Mouse (Mus musculus): Measurements from ENCODE around the gene Rab30. TPM values are rescaled to one million over a fixed set of nuclear protein-coding genes. Genes with fewer than 3 reads are reported as not detected.
A peak's percentile ranks its signal among the peaks of the same experiment; 100 is the strongest.

The Rab30 gene
- 8.3 and 8.9 TPM in 2 replicates for polyA plus RNA-seq (2014; fragmentation: Nextera tagmentation; extraction: Ambion mirVana)

DNA sequence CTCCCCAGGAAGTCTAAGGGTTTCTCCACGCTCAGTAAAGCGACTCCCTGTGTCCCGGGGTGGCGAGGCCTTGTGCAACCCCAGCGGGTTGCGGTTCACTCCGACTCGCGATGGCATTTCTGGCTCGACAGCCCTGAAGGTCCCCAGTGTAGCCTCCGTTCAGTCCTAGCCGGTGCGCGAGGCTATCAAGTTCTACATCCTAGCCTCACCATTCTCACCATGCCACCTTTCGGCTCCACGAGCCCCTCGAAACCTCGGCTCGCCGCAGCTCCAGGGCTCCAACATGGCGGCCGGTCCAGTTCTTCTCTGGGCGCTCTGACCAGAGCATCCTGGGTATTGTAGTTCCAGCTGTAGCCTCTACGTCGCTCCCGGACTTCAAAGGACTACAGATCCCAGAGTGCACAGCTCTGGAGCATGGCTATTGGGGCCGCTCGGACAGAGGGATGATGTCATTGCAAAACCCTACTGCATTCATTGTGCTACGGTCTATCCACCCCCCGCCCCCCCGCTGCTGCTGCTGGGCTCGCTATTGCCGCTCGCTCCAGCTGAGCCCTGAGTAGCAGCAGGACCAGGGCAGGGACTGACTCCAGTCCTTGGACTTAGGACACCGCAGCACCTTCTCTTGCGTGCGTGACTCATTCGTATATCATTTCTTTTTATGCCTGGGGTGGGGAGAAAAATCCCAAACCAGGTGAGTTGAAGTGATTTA, at the start of gene Rab30:
Gene Rab30, plus strand, starts transcription at position 452 of the 709 bp plus-strand sequence.
- Histone ChIP-seq H3K9me3 (replicated peaks; ENCODE audit: control insufficient read depth, low read length) (no peaks in the 10 kb centered on the region), H3K4me3 (ENCODE audit: low read depth, low read length) (peak within 1 kb of the TSS; percentile 77), H3K4me2 (peak within 1 kb of the TSS; percentile 75), H3K27ac (ENCODE audit: low read depth, low read length) (peak within 1 kb of the TSS; percentile 96), H3K27me3 (ENCODE audit: control insufficient read depth, insufficient read depth, low read length) (no peaks in the 10 kb centered on the region; the same call in 1 of the 2 replicates), H3K4me1 (ENCODE audit: control insufficient read depth, insufficient read depth, low read length) (peaks cover 9% of the 10 kb centered on the region), H3K36me3 (ENCODE audit: control insufficient read depth, insufficient read depth, low read length) (no peaks in the 10 kb centered on the region), H3K9ac (ENCODE audit: low read depth, low read length) (peak within 1 kb of the TSS; percentile 98)
- WGBS (ENCODE audit: insufficient replicate concordance) = under 1% methylated on average over 38 of the region's 38 CpGs
- ATAC-seq (replicated peaks; ENCODE audit: insufficient number of reproducible peaks, low FRiP score, low TSS enrichment) = peak; percentile 100

DNA sequence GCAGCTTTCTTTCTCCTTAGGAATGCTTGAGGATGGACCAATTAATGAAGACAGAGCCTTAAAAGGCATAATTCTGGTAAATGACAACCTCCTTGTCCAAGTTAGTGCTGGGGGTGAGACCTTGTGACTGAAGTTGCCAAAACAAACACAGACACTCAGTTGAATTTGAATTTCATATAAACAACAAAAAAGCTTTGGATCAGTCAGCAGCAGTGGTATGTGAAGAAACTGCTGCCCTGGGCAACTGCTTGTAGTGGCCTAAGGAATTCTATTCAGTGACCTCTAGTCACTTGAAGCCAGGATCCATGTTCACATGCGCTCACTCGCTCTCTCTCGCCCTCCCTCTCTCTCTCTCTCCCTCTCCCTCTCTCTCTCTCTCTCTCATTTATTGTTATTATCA, 45.0 kb upstream of the Rab30 start:
- Histone ChIP-seq H3K9me3 (replicated peaks; ENCODE audit: control insufficient read depth, low read length) (no peaks in the 10 kb centered on the region), H3K9ac (ENCODE audit: low read depth, low read length) (no peak overlapping the region), H3K4me1 (ENCODE audit: control insufficient read depth, insufficient read depth, low read length) (no peaks in the 10 kb centered on the region), H3K4me2 (no peak overlapping the region), H3K36me3 (ENCODE audit: control insufficient read depth, insufficient read depth, low read length) (no peaks in the 10 kb centered on the region), H3K27ac (ENCODE audit: low read depth, low read length) (no peak overlapping the region), H3K4me3 (ENCODE audit: low read depth, low read length) (no peak overlapping the region), H3K27me3 (ENCODE audit: control insufficient read depth, insufficient read depth, low read length) (no peaks in the 10 kb centered on the region)
- no peak for ATAC-seq (replicated peaks; ENCODE audit: insufficient number of reproducible peaks, low FRiP score, low TSS enrichment)
- 92% methylated on average over 3 of the region's 3 CpGs for WGBS (ENCODE audit: insufficient replicate concordance)

DNA sequence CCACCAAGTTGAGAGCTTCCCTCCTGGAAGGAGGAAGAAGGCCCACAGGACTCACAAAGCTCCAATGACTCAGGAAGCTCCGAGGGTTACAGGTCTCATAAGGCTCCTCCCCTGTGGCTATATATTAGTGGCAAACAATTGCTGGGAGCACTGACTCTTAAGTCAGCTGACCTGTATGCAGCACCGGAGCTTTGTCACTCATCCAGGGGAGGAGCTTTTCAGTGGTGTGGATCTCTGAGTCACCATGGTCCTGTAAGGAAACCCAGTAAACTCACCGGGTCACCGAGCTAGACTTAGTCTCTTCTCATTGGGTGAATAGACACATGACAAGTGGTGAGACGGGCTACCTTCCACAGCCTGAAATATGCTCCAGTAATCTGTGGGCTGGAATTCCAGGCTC, 42.6 kb upstream of the Rab30 start:
- WGBS (ENCODE audit: insufficient replicate concordance) = 61% methylated on average over 5 of the region's 5 CpGs
- no peak; the same call in 1 of the 2 replicates for ATAC-seq (replicated peaks; ENCODE audit: insufficient number of reproducible peaks, low FRiP score, low TSS enrichment)
- no peaks in the 10 kb centered on the region for H3K27me3 ChIP-seq (ENCODE audit: control insufficient read depth, insufficient read depth, low read length)
- H3K4me2 ChIP-seq = no peak overlapping the region
- no peaks in the 10 kb centered on the region for H3K36me3 ChIP-seq (ENCODE audit: control insufficient read depth, insufficient read depth, low read length)
- no peak overlapping the region for H3K4me3 ChIP-seq (ENCODE audit: low read depth, low read length)
- no peaks in the 10 kb centered on the region for H3K4me1 ChIP-seq (ENCODE audit: control insufficient read depth, insufficient read depth, low read length)
- no peak overlapping the region for H3K9ac ChIP-seq (ENCODE audit: low read depth, low read length)
- H3K9me3 ChIP-seq (replicated peaks; ENCODE audit: control insufficient read depth, low read length) = no peaks in the 10 kb centered on the region
- no peak overlapping the region for H3K27ac ChIP-seq (ENCODE audit: low read depth, low read length)

DNA sequence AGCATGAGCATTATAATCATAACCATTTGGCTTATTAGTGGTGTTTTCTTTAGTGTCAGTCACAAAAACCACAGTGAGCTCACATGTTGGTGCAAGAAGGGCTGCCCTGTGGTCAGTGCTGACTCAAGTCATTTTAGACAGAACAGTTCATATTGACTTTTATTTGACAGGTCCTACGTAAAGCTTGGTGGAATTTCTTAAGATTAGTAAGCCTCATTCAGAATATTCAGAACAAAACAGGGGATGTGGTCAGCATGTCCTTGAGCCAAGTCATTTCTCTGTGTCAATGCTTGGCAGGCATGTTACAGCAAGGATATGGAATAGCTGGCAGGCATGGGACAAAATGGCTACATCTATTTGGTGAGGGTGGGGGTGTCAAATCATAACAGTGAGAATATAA, 37.7 kb upstream of the Rab30 start:
- Histone ChIP-seq H3K27ac (ENCODE audit: low read depth, low read length) (no peak overlapping the region), H3K9me3 (replicated peaks; ENCODE audit: control insufficient read depth, low read length) (no peaks in the 10 kb centered on the region), H3K36me3 (ENCODE audit: control insufficient read depth, insufficient read depth, low read length) (no peaks in the 10 kb centered on the region), H3K4me3 (ENCODE audit: low read depth, low read length) (no peak overlapping the region), H3K4me2 (no peak overlapping the region), H3K4me1 (ENCODE audit: control insufficient read depth, insufficient read depth, low read length) (no peaks in the 10 kb centered on the region), H3K27me3 (ENCODE audit: control insufficient read depth, insufficient read depth, low read length) (no peaks in the 10 kb centered on the region), H3K9ac (ENCODE audit: low read depth, low read length) (no peak overlapping the region)
- no peak for ATAC-seq (replicated peaks; ENCODE audit: insufficient number of reproducible peaks, low FRiP score, low TSS enrichment)
- WGBS (ENCODE audit: insufficient replicate concordance) = 73% methylated on average over 1 of the region's 1 CpGs

DNA sequence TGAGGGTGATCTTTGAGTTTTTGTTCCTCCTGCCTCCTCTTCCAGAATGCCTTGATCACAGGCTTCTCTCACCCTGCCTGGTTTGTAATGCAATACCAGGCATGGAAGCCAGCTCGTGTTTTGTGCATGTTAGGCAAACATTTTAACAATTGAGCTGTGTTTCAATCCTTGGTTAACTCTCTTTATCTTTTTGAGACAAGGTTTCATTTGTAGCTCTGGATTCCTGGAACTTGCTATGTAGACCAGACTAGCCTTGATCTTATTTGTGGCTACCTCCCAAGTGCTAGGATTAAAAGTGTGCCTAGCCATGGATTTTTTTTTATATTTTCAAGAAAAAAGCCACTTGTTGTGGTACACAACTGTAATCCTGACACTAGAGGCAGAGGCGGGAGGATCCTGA, 35.9 kb upstream of the Rab30 start:
- H3K27me3 ChIP-seq (ENCODE audit: control insufficient read depth, insufficient read depth, low read length) = no peaks in the 10 kb centered on the region
- no peak overlapping the region for H3K4me3 ChIP-seq (ENCODE audit: low read depth, low read length)
- H3K9ac ChIP-seq (ENCODE audit: low read depth, low read length) = no peak overlapping the region
- no peak overlapping the region for H3K27ac ChIP-seq (ENCODE audit: low read depth, low read length)
- H3K36me3 ChIP-seq (ENCODE audit: control insufficient read depth, insufficient read depth, low read length) = no peaks in the 10 kb centered on the region
- no peak for ATAC-seq (replicated peaks; ENCODE audit: insufficient number of reproducible peaks, low FRiP score, low TSS enrichment)
- WGBS (ENCODE audit: insufficient replicate concordance) = 68% methylated on average over 2 of the region's 2 CpGs
- no peaks in the 10 kb centered on the region for H3K4me1 ChIP-seq (ENCODE audit: control insufficient read depth, insufficient read depth, low read length)
- no peaks in the 10 kb centered on the region for H3K9me3 ChIP-seq (replicated peaks; ENCODE audit: control insufficient read depth, low read length)
- no peak overlapping the region for H3K4me2 ChIP-seq

DNA sequence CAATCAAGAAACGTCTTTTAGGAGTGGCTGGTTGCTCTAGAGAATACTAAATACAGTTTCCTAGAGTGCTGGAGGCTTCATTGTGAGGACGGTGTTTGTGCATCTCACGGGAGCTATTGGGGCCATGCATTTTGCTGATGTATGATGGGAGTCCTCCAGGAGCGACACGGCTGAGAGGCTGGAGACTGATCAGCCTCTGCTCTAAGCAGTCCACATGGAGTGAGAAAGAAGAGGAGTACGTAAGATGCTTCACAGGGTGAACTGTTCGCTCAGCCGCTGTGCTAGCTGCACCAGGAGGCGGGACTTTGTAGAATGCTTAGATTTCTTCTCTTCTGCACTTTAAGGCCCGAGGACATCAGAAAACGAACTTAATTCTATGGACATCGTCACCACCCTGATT, 34.7 kb upstream of the Rab30 start:
- Histone ChIP-seq H3K36me3 (ENCODE audit: control insufficient read depth, insufficient read depth, low read length) (no peaks in the 10 kb centered on the region), H3K9me3 (replicated peaks; ENCODE audit: control insufficient read depth, low read length) (no peaks in the 10 kb centered on the region), H3K4me3 (ENCODE audit: low read depth, low read length) (peak overlapping the region; percentile 18; the same call in 1 of the 2 replicates), H3K4me2 (peak overlapping the region; percentile 63), H3K4me1 (ENCODE audit: control insufficient read depth, insufficient read depth, low read length) (no peaks in the 10 kb centered on the region), H3K27ac (ENCODE audit: low read depth, low read length) (no peak overlapping the region), H3K27me3 (ENCODE audit: control insufficient read depth, insufficient read depth, low read length) (no peaks in the 10 kb centered on the region), H3K9ac (ENCODE audit: low read depth, low read length) (no peak overlapping the region)
- no peak for ATAC-seq (replicated peaks; ENCODE audit: insufficient number of reproducible peaks, low FRiP score, low TSS enrichment)
- WGBS (ENCODE audit: insufficient replicate concordance) = 50% methylated on average over 12 of the region's 12 CpGs

DNA sequence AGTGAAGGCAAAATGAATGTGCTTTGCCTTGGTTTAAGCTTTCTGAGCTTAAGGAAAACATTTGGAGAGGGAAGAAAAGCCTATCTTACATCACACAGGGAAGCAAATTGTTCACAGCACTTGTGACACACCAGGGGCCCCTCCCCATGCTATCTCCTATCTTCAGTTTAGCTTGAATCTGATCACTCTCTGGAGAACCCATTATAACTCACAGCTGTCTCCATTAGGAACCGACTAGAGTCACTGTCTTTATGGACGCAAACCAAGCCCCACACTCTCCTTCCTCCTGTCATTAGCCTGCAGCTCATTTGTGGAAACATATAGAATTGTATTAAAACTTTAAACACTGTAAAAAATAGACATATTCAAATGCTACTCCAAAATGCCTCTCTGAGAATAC, 31.8 kb upstream of the Rab30 start:
- Histone ChIP-seq H3K9me3 (replicated peaks; ENCODE audit: control insufficient read depth, low read length) (no peaks in the 10 kb centered on the region), H3K36me3 (ENCODE audit: control insufficient read depth, insufficient read depth, low read length) (no peaks in the 10 kb centered on the region), H3K9ac (ENCODE audit: low read depth, low read length) (no peak overlapping the region), H3K27me3 (ENCODE audit: control insufficient read depth, insufficient read depth, low read length) (no peaks in the 10 kb centered on the region), H3K27ac (ENCODE audit: low read depth, low read length) (no peak overlapping the region), H3K4me2 (no peak overlapping the region), H3K4me1 (ENCODE audit: control insufficient read depth, insufficient read depth, low read length) (no peaks in the 10 kb centered on the region), H3K4me3 (ENCODE audit: low read depth, low read length) (no peak overlapping the region)
- no peak for ATAC-seq (replicated peaks; ENCODE audit: insufficient number of reproducible peaks, low FRiP score, low TSS enrichment)
- WGBS (ENCODE audit: insufficient replicate concordance) = 25% methylated on average over 2 of the region's 2 CpGs

DNA sequence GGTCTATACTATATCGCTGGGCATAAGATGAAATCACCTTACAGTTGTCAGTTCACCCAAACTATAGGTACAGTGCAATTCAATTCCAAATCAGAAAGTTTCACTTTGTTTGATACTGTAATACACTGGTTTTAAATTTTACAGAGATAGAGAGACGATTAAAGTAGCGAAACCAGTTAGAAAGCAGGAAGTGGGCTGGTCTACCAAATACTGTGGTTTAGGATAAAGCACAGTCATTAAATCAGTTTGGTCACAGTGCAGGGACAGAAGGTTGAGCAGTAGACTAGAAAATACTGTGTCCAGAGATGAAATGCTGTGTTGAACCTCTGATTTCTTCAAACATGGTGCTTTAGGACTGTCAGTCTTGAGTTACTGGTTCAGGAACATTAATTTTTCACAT, 29.8 kb upstream of the Rab30 start:
- Histone ChIP-seq H3K4me3 (ENCODE audit: low read depth, low read length) (no peak overlapping the region), H3K27ac (ENCODE audit: low read depth, low read length) (no peak overlapping the region), H3K27me3 (ENCODE audit: control insufficient read depth, insufficient read depth, low read length) (no peaks in the 10 kb centered on the region), H3K4me2 (no peak overlapping the region), H3K9ac (ENCODE audit: low read depth, low read length) (no peak overlapping the region), H3K9me3 (replicated peaks; ENCODE audit: control insufficient read depth, low read length) (no peaks in the 10 kb centered on the region), H3K36me3 (ENCODE audit: control insufficient read depth, insufficient read depth, low read length) (no peaks in the 10 kb centered on the region), H3K4me1 (ENCODE audit: control insufficient read depth, insufficient read depth, low read length) (no peaks in the 10 kb centered on the region)
- 80% methylated on average over 3 of the region's 3 CpGs for WGBS (ENCODE audit: insufficient replicate concordance)
- ATAC-seq (replicated peaks; ENCODE audit: insufficient number of reproducible peaks, low FRiP score, low TSS enrichment) = no peak

DNA sequence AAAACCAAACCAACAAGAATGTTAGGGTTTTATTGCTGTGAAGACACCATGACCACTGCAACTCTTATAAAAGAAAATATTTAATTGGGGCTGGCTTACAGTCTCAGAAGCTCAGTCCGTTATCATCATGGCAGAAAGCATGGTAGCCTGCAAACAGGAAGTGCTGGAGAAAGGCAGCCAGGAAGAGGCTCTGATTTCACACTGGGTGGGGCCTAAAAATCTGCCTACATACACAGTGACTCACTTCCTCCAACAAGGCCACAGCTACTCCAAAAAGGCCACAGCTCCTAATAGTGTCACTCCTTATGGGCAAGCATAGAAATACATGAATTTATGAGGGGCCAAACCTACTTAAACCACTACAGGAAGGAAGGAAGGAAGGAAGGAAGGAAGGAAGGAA, 26.3 kb upstream of the Rab30 start:
- Histone ChIP-seq H3K4me3 (ENCODE audit: low read depth, low read length) (no peak overlapping the region), H3K9me3 (replicated peaks; ENCODE audit: control insufficient read depth, low read length) (no peaks in the 10 kb centered on the region), H3K4me1 (ENCODE audit: control insufficient read depth, insufficient read depth, low read length) (no peaks in the 10 kb centered on the region), H3K36me3 (ENCODE audit: control insufficient read depth, insufficient read depth, low read length) (no peaks in the 10 kb centered on the region), H3K9ac (ENCODE audit: low read depth, low read length) (no peak overlapping the region), H3K4me2 (no peak overlapping the region), H3K27ac (ENCODE audit: low read depth, low read length) (no peak overlapping the region), H3K27me3 (ENCODE audit: control insufficient read depth, insufficient read depth, low read length) (no peaks in the 10 kb centered on the region)
- 87% methylated on average over 1 of the region's 1 CpGs for WGBS (ENCODE audit: insufficient replicate concordance)
- ATAC-seq (replicated peaks; ENCODE audit: insufficient number of reproducible peaks, low FRiP score, low TSS enrichment) = no peak

All from heart, embryonic 11.5 days (tissue).